Mouse (Mus musculus): ENCODE results near the gene Bloc1s1.

The Bloc1s1 gene

GRCm38 (mm10) chr10:128908778-128909448 lies 14.9 kb downstream of the Bloc1s1 start:
- no peak for DNase-seq (ENCODE audit: low spot score in 2 of 2)

DNA sequence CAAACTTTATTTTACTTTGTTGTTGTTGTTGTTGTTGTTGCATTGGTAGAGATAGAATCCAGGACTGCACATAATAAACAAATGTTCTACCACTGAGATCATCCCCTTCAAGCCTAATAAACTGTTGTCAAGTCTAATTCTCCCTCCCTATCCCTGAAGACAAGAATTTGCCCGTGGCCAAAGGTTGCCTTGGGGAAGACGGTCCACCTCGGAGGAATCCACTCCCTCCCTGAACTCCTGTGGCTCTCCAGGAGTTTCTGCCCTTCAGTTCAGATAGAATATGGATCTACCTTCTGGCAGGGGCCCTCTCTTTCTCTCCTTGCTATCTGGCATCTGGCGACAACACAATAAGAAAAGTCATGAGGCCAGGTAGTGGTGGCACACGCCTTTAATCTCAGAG lies 19.0 kb downstream of the Bloc1s1 start:
- no peak for DNase-seq (ENCODE audit: low spot score in 2 of 2)

DNA sequence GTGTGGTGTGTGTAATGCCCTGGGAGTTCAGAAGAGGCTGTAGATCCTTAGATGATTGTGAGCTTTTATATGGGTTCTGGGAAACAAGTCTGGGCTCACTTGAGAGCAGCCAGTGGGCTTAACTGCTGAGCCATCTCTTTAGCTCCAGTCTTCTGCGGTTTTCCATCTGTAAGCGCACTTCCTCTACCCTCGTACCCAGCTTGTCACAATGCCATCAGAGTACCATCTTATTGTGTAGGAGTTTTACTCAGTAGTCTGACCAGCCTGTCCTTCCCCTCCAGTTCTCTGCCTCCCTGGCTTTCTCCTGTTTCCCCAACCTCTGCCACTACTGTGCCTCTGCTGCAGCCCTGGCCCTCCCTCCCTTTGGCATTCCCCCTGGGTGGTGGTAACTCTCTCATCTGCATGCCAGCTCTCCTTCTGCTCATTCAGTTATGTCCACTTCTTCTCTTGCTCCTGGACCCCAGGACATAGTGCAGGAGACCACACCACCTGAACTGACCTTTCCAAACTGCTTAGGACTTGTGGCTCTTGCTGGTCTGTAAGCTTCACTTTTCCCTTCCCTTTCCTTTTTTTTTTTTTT lies 21.3 kb downstream of the Bloc1s1 start:
- no peak for DNase-seq (ENCODE audit: low spot score in 2 of 2)

- no peak for DNase-seq (ENCODE audit: low spot score in 2 of 2)
Observed at GRCm38 (mm10) chr10:128901409-128901808, 22.4 kb downstream of the Bloc1s1 start.

- no peak for DNase-seq (ENCODE audit: low spot score in 2 of 2)
Observed at GRCm38 (mm10) chr10:128900698-128901097, 23.1 kb downstream of the Bloc1s1 start, which contains the start of gene Cd63. Gene Cd63, plus strand, starts transcription at chr10:128900989.

DNA sequence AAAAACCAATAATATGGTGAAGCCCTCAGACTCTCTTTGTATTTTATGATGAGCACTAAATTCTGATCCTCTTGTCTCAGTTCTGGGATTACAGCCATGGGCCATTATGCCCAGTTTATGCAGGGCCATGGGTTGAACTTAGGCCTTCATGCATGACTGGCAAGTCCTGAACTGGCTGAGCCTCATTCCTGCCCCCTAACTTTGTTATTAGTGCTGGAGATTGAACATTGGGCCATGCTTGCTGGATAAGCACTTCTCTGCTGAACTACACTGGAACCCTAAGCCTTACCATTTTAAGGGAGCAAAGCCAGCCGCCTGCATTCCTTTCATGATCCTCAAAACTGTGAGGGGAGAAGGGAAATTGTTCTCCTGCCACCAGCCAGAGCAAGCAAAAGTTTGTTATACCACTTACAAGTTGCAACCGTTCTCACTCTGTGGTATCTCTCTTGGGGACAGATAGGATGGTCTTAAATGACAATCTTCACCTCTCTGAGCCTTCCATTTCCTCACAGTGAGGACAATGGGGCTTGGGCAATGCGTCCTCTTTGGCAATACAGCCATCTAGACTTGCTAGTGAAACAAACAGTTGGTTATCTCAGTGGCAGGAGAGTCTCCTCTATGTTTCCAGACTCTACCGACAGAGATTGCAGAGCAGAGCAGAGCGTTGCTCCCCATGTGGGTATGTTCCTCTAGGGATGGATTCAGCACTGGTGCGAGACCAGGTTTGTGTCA lies 23.9 kb downstream of the Bloc1s1 start:
- DNase-seq (ENCODE audit: low spot score in 2 of 2), result no peak

- no peak for DNase-seq (ENCODE audit: low spot score in 2 of 2)
Observed at GRCm38 (mm10) chr10:128897501-128897900, 26.3 kb downstream of the Bloc1s1 start.

- DNase-seq (ENCODE audit: low spot score in 2 of 2), result no peak
Observed at GRCm38 (mm10) chr10:128896807-128897206, 27.0 kb downstream of the Bloc1s1 start.

- no peak for DNase-seq (ENCODE audit: low spot score in 2 of 2)
Observed at GRCm38 (mm10) chr10:128895952-128896693, 27.7 kb downstream of the Bloc1s1 start.

GRCm38 (mm10) chr10:128895437-128895836 lies 28.4 kb downstream of the Bloc1s1 start:
- DNase-seq (ENCODE audit: low spot score in 2 of 2), result peak in 1 of 2 experiments; percentile 48

GRCm38 (mm10) chr10:128892246-128892645 lies 31.6 kb downstream of the Bloc1s1 start:
- DNase-seq (ENCODE audit: low spot score in 2 of 2), result no peak

GRCm38 (mm10) chr10:128891296-128892094 lies 32.3 kb downstream of the Bloc1s1 start, which contains the start of gene Gdf11:
Gene Gdf11, minus strand, starts transcription at chr10:128891718.
- no peak for DNase-seq (ENCODE audit: low spot score in 2 of 2)

DNA sequence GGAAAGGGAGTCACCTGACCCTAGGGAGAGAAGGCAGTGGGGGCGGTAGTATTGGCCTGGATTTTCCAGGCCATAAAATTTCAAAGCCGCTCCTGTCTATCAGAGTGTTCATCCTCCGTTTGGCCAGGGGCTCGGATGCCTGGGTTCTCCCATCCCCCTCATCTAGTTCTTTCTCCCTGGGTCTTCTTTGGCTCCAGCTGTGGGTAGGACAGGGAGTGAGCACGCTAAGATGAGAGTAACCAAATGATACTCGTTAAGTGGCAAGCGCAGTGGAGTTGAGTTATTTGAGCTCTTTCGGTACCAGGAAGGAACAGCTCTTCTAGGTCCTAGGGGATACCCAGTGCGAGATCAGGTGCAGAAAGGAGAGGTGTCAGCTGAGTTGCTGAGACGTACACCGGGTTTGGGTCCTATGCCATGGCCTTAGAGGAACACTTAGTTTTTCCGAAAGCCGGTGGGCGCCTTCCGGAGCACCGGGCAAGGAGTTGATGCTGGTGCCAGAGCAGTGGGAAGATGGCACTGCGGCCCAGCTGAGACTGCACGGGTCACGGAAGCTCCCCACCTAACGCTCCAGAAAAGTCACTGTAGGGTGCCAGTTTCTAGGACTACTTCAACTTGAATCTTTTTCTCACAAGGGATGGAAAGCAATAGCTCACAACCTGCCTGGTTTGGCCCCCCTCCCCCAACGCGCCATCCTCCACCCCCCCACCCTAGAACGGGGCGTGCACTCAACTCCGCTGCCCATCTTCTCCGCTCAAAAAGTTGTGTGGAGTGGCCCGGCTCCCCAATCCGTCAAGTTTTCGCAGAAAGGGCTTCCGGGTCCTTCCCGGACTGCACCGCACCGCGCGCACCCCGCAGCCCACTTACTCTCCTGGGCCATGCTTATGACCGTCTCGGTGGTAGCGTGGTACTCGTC lies 33.2 kb downstream of the Bloc1s1 start:
- no peak for DNase-seq (ENCODE audit: low spot score in 2 of 2)

DNA sequence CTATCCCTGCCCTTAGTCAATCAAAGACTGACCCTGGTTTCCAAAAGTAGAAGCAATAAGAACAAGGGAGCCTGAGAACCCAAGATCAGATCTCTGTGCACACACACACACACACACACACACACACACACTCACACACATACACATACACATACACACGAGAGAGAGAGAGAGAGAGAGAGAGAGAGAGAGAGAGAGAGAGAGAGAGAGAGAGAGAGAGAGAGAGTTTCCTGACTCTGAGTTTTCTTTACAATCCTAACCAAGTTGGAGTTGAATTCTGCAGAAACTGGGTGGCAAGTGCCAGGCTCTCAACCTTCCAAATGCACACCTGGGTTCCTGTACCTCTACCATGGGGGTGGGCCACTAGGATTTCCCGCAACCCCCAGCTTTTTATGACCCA lies 34.0 kb downstream of the Bloc1s1 start:
- no peak for DNase-seq (ENCODE audit: low spot score in 2 of 2)

DNA sequence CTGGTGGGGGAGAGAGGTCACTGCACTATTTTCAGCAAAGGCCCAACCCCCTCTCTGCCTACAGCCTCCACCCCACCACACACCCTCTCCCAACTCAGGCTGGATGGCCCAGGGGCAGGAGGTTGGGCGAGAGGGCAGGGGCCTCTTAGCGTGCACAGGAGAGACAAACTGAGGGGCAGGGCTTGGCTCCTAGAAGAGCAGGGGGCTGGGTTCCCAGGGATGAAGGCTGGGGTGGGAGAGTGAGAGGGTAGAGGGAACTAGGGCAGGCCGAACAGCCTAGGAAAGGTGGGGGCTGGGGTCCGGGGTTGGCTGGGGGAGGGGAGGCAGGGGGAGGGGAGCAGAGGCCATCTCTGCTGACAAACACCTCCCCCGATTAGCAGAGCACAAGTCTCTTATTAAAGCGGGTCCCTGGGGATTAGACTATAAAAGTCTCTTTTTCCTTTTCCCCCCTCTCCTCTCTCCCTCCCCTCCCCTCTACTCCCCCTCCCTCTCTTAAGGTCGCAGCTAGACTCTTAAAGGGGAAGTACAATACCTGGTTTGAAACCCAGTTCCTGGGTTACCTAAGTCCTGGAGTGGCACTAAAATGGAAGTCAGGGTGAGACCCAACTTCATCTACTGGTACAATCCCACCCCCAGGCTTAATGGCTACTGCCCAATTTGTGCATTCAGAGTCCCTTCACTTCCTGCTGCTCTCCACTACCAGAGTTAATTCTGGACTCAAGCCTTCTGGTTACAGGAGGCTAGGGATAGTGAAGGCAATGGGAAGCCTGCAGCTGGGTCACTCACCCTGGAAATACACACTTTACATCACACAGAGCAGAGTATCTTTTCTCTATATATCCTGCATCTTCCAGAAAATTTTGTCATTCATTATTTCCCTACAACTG lies 34.7 kb downstream of the Bloc1s1 start:
- no peak for DNase-seq (ENCODE audit: low spot score in 2 of 2)

- DNase-seq (ENCODE audit: low spot score in 2 of 2), result no peak
Observed at GRCm38 (mm10) chr10:128882067-128882466, 41.8 kb downstream of the Bloc1s1 start.

GRCm38 (mm10) chr10:128878811-128879210 lies 45.0 kb downstream of the Bloc1s1 start:
- DNase-seq (ENCODE audit: low spot score in 2 of 2), result no peak

- no peak for DNase-seq (ENCODE audit: low spot score in 2 of 2)
Observed at GRCm38 (mm10) chr10:128878291-128878690, 45.5 kb downstream of the Bloc1s1 start.

DNA sequence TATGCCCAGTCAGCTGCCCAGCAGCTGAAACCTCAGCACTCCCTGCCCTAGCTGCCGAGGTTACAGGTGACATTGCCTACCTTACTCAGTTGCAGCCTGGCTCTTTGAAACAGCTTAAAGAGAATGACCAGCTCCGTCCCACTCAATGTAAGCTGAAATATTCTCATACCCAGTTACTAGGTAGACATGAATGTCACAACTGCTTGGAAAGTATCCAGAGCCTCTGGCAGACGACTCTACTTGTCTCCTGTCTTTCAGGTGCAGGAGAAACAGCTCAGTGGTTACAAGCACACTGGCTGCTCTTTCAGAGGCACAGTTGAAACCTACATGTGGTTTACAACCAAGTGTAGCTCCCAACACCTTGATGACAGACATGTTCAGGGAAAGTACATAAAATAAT lies 53.5 kb downstream of the Bloc1s1 start:
- DNase-seq (ENCODE audit: low spot score in 2 of 2), result no peak
